Mouse (Mus musculus) kidney, embryonic 14.5 days (tissue): ENCODE data around the gene Fam169a. TPM values are rescaled to one million over a fixed set of nuclear protein-coding genes. Genes with fewer than 3 reads are reported as not detected.

ENCODE experiments used
- ATAC-seq: fragments of 200-750 bp; cut with Nextera tagmentation; 2 replicates; pipeline ENCODE4 v1.8.0; 2017; ENCODE audit warnings: moderate number of reproducible peaks, mild to moderate bottlenecking, moderate TSS enrichment, moderate library complexity; ENCODE audit not compliant: low FRiP score, low TSS enrichment
- H3K27ac ChIP-seq: fragments of 300-500 bp; sonication (generic); 2 replicates; pipeline ENCODE4 v1.5.1; 2014; ENCODE audit warnings: low read depth, mild to moderate bottlenecking, low read length, moderate library complexity, mixed read lengths
- H3K27me3 ChIP-seq: fragments of 300-500 bp; sonication (generic); 2 replicates; pipeline ENCODE4 v1.6.1; 2014; ENCODE audit warnings: mild to moderate bottlenecking, low read length; ENCODE audit not compliant: control insufficient read depth, insufficient read depth
- H3K36me3 ChIP-seq: fragments of 300-500 bp; sonication (generic); 2 replicates; pipeline ENCODE4 v1.6.1; 2014; ENCODE audit warnings: low read length, mixed read lengths; ENCODE audit not compliant: control insufficient read depth, insufficient read depth
- H3K4me1 ChIP-seq: fragments of 300-500 bp; sonication (generic); 2 replicates; pipeline ENCODE4 v1.6.1; 2014; ENCODE audit warnings: low read length, mixed read lengths; ENCODE audit not compliant: control insufficient read depth, insufficient read depth
- H3K4me2 ChIP-seq: fragments of 300-500 bp; sonication (generic); replicated peaks from 2 replicates; pipeline ENCODE4 v1.6.1; 2014; ENCODE audit warnings: low read depth, mild to moderate bottlenecking, low read length
- H3K4me3 ChIP-seq: fragments of 300-500 bp; sonication (generic); 2 replicates; pipeline ENCODE4 v1.5.1; 2014; ENCODE audit warnings: mild to moderate bottlenecking, low read length
- H3K9ac ChIP-seq: fragments of 300-500 bp; sonication (generic); 2 replicates; pipeline ENCODE4 v1.6.1; 2014; ENCODE audit warnings: low read depth, mild to moderate bottlenecking, low read length, moderate library complexity
- H3K9me3 ChIP-seq: fragments of 300-500 bp; sonication (generic); 2 replicates; pipeline ENCODE4 v1.6.1; 2016; ENCODE audit warnings: low read length; ENCODE audit not compliant: control insufficient read depth
- WGBS: fragments of 180-500 bp; shearing (Covaris S2); extraction: QIAGEN DNeasy Blood & Tissue Kit; methylation state at CpG from one replicate; pipeline ENCODE4 v1.1.7; 2014; 5-methylcytosine and 5-hydroxymethylcytosine counted together
- polyA plus RNA-seq: library from polyadenylated mRNA; unstranded; fragments of >200 nt; fragmentation: Nextera tagmentation; extraction: Ambion mirVana; gene quantifications from 2 replicates; pipeline ENCODE4 v1.2.1, GENCODE M21; 2014

The Fam169a gene
- polyA plus RNA-seq, result 2.7 and 4.7 TPM in 2 replicates

DNA sequence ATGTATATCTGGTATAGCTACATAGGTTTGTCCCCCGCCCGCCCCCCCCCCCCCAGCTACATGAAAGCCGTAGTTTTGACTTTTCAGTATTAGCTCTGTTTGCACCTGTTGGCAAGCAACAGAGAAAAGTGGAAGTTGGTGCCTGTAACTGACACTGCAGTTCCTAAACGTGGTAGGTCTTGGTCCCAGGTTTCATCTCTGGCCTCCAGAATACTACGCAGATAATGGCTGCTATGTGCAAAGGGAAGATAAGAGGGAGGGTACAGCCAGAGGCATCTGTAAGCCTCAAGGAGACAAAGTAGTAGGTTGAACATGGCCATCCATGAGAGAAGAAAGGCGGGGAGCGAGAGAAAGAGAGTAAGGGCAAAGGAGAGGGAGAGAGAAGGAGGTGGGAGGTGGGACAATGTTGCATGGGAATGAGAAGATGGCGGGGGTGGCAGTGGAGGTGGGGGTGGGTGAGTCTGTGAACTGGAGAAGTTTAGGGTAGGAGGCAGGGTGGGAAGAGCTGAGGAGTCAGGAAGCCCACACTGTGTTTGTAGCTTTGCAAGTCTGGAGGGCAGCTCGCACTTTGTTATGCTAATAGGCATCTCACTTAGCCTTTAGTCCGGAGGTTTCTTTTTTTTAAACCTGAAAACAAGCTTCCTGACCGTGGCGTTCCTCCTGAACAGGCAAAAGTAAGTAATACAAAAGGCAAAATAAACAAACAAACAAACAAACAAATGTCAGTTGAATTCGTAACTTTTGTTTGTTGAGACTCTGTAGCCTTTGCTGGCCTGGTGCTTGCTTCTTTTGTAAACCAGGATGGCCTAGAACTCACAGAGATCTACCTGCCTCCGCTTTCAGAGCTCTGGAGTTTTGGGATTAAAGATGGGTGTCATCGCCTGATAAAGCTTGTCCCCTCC, at the start of gene Fam169a:
Gene Fam169a, plus strand, starts transcription at position 638 of the 902 bp plus-strand sequence.
- WGBS, result 62% methylated on average over 15 of the region's 15 CpGs
- H3K4me2 ChIP-seq, result no peak within 1 kb of the TSS

DNA sequence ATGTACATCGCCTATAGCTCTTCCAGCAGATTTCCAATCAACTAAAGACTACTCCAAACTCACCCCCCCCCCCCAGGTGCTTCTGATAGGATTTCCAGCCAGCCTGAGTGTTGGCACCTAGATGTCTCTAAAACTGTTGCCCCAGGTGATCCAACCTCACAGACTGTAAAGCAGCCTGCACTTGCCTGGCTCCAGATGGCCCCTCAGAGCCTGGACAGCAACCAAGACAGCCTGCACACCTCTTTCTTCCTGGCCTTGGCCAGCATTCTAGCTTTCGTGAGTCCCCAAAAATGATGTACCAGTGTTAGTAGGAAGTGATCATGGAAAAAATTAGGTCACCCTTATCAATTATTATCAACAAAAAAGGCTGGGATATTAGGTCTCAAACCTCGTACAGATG, 49.4 kb upstream of the Fam169a start:
- 87% methylated on average over 3 of the region's 3 CpGs for WGBS
- H3K36me3 ChIP-seq, result no peaks in the 10 kb centered on the region
- ATAC-seq, result no peak
- H3K4me3 ChIP-seq, result no peak overlapping the region
- no peak overlapping the region for H3K27ac ChIP-seq
- no peaks in the 10 kb centered on the region for H3K4me1 ChIP-seq
- no peaks in the 10 kb centered on the region for H3K27me3 ChIP-seq
- no peaks in the 10 kb centered on the region for H3K9me3 ChIP-seq
- no peak overlapping the region for H3K4me2 ChIP-seq
- no peak overlapping the region for H3K9ac ChIP-seq

More for the DNA sequence above, at the start of gene Fam169a:
- H3K9me3 ChIP-seq, result no peaks in the 10 kb centered on the region
- no peak within 1 kb of the TSS for H3K9ac ChIP-seq
- H3K4me1 ChIP-seq, result peaks cover 5% of the 10 kb centered on the region; the same call in 1 of the 2 replicates
- no peak within 1 kb of the TSS for H3K4me3 ChIP-seq
- H3K27ac ChIP-seq, result no peak within 1 kb of the TSS
- H3K27me3 ChIP-seq, result peaks cover 13% of the 10 kb centered on the region
- no peak for ATAC-seq
- H3K36me3 ChIP-seq, result no peaks in the 10 kb centered on the region

DNA sequence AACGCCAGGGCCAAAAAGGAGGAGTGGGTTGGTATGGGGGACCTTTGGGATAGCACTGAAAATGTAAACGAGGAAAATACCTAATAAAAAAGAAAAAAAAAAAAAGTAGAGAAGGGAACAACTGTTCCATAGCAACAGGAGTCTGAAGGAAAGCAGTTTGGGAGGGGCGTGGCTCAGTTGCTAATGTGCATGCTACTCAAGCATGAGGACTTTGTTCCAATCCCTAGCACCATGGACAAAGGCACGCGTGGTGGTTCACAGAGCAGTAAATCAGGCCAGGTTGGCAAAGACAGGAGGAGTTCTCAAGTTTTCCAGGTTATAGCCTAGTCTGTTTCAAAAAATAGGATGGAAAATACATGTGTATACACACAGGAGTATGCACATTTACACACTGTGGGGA, 47.0 kb upstream of the Fam169a start:
- ATAC-seq, result no peak
- H3K9me3 ChIP-seq, result no peaks in the 10 kb centered on the region
- no peak overlapping the region for H3K4me3 ChIP-seq
- no peaks in the 10 kb centered on the region for H3K27me3 ChIP-seq
- no peak overlapping the region for H3K9ac ChIP-seq
- no peak overlapping the region for H3K4me2 ChIP-seq
- H3K27ac ChIP-seq, result no peak overlapping the region
- no peaks in the 10 kb centered on the region for H3K36me3 ChIP-seq
- WGBS, result 68% methylated on average over 5 of the region's 5 CpGs
- H3K4me1 ChIP-seq, result no peaks in the 10 kb centered on the region

DNA sequence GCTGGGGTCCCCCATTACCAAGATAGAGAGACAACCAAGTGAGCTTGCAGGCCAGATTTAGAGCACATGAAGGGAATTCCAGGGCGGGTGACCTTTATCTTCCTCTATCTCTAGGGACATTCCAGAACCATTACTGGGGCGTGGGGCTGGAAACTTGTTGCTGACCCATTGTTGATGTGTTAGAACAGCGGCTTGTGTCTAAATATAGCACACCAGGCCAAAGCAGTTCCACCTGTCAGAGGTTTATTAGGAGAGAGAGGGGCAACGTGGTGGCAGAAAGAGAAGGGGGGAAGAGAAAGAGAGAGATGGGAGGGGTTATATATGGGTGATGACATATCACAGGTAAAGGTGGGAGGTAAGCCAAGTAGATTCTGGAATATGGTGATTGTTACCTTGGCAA, 45.2 kb upstream of the Fam169a start:
- Histone ChIP-seq H3K4me2 (no peak overlapping the region), H3K4me1 (no peaks in the 10 kb centered on the region), H3K27ac (no peak overlapping the region), H3K36me3 (no peaks in the 10 kb centered on the region), H3K27me3 (no peaks in the 10 kb centered on the region), H3K9me3 (no peaks in the 10 kb centered on the region), H3K9ac (no peak overlapping the region), H3K4me3 (no peak overlapping the region)
- no peak for ATAC-seq
- 66% methylated on average over 4 of the region's 4 CpGs for WGBS

DNA sequence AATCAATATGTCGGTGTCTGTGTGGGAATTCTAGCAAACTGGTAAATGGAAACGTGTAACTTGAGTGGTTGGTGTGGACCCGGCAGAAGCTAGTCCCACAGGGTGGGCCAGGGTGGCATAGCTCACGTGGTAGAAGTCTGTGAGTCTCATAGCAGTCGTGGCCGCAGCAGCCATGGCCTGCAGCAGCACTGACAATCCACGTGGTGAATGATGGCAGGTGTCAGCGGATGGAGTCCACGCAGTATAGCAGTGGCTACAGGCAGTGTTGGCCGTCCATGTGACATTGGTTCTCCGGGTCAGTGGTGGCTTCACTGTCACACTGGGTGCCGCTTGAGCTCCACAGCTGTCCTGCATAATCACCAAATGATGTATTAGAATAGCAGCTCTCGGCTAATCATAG, 37.0 kb upstream of the Fam169a start:
- Histone ChIP-seq H3K9me3 (no peaks in the 10 kb centered on the region), H3K4me2 (no peak overlapping the region), H3K4me3 (no peak overlapping the region), H3K4me1 (no peaks in the 10 kb centered on the region), H3K36me3 (no peaks in the 10 kb centered on the region), H3K9ac (no peak overlapping the region), H3K27me3 (no peaks in the 10 kb centered on the region), H3K27ac (no peak overlapping the region)
- WGBS, result 87% methylated on average over 13 of the region's 13 CpGs
- no peak for ATAC-seq

DNA sequence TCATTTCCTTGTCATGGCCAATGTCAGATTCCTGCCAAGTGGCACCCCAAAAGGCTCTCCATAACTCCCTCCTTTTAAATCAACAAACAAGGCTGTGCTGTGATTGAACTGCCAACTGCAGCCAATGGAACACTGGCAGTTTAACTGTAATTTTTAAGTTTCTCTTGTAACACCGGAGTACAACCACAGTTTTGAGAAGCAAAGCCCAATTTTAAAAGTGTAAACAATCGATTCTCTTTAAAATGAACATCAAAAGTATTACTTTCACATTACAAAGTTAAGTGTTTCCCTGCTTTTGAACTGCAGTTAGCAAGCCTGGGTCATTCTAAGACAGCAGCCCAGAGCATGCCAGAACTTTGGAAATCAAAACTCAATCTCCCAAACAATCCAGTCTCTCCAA, 32.8 kb upstream of the Fam169a start, which contains the start of gene 1700029F12Rik:
Gene 1700029F12Rik, minus strand, starts transcription at position 101 of the 400 bp plus-strand sequence.
- H3K9ac ChIP-seq, result no peak within 1 kb of the TSS
- ATAC-seq, result no peak
- no peak within 1 kb of the TSS for H3K4me3 ChIP-seq
- no peak within 1 kb of the TSS for H3K27ac ChIP-seq
- H3K4me1 ChIP-seq, result no peaks in the 10 kb centered on the region
- H3K4me2 ChIP-seq, result no peak within 1 kb of the TSS
- H3K27me3 ChIP-seq, result no peaks in the 10 kb centered on the region
- H3K9me3 ChIP-seq, result no peaks in the 10 kb centered on the region
- H3K36me3 ChIP-seq, result no peaks in the 10 kb centered on the region
- WGBS, result 93% methylated on average over 2 of the region's 2 CpGs

DNA sequence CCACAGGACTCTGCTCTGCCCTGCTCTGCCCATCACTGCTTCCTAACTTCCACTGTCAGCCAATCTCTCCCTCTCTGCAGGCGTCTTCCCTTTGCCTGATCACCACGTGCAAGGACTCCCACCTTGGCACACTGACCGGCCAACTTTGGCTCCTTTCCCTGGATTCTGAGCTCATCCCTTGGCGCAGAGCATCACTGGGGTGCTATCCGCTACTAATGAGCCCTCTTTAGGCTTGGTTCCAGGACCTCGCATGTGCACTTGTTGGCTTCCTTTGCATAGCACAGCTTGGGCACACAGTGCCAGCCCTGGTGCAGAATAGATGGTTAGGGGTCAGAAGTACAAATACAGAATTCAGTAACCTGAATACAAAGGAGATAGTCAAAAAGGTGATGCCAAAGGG, 15.9 kb upstream of the Fam169a start:
- H3K36me3 ChIP-seq, result no peaks in the 10 kb centered on the region
- 82% methylated on average over 6 of the region's 6 CpGs for WGBS
- no peaks in the 10 kb centered on the region for H3K9me3 ChIP-seq
- no peaks in the 10 kb centered on the region for H3K27me3 ChIP-seq
- ATAC-seq, result no peak
- no peak overlapping the region for H3K4me3 ChIP-seq
- H3K4me1 ChIP-seq, result no peaks in the 10 kb centered on the region
- no peak overlapping the region for H3K4me2 ChIP-seq
- H3K9ac ChIP-seq, result no peak overlapping the region
- H3K27ac ChIP-seq, result no peak overlapping the region

DNA sequence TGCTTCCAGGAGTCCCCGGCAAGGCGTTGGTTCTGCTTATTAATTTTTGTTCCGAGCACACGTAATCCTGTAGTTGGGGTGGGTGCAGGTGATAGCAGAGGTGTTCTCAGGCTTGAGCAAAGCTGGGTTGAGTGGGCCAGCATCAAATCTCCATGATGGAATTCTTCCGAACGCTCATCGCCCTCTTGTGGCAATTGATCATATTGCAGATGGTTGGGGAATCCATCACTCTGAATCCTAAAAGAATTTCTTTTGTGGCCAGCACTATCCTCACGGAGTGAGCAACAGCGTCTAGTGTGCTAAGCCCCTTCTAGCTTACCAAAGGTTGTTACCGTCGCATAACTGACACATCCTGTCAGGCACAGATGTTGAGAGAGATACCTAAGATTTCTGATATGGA, 14.4 kb upstream of the Fam169a start:
- no peak overlapping the region for H3K4me2 ChIP-seq
- ATAC-seq, result no peak
- H3K27ac ChIP-seq, result no peak overlapping the region
- H3K36me3 ChIP-seq, result no peaks in the 10 kb centered on the region
- H3K4me1 ChIP-seq, result no peaks in the 10 kb centered on the region
- H3K9me3 ChIP-seq, result no peaks in the 10 kb centered on the region
- no peak overlapping the region for H3K9ac ChIP-seq
- H3K27me3 ChIP-seq, result no peaks in the 10 kb centered on the region
- 13% methylated on average over 11 of the region's 11 CpGs for WGBS
- no peak overlapping the region for H3K4me3 ChIP-seq

DNA sequence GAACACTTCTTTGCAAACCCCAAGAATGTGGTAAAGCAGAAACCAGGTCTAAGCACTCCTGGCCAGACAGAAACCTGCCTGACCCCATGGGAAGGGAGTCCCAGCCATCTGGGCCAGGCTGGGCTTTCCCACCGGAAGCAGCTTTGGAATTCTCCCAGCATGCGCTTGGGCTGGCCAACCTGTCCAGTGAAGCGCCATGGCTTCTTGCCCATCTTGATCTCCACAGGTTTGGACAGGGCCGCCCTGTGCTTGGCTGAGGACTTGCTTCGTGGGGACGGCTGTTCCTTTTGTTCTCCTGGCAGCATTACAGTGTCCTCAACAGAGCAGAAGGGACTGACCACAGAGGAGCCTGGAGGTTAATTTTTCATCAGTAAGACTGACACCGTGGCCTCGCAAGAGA, 13.2 kb upstream of the Fam169a start:
- no peaks in the 10 kb centered on the region for H3K9me3 ChIP-seq
- no peak for ATAC-seq
- H3K9ac ChIP-seq, result no peak overlapping the region
- no peak overlapping the region for H3K4me3 ChIP-seq
- H3K36me3 ChIP-seq, result no peaks in the 10 kb centered on the region
- H3K4me1 ChIP-seq, result no peaks in the 10 kb centered on the region
- H3K4me2 ChIP-seq, result no peak overlapping the region
- WGBS, result 79% methylated on average over 8 of the region's 8 CpGs
- no peak overlapping the region for H3K27ac ChIP-seq
- no peaks in the 10 kb centered on the region for H3K27me3 ChIP-seq
